Mouse (Mus musculus) liver, postnatal 0 days (tissue): ENCODE results near the gene Hdac9.
"Not testable (repeated sequence)": the region's sequence is repeated elsewhere in the genome, so short reads cannot be mapped to it uniquely, and the experiment has no call there.

Source experiments
- CTCF ChIP-seq: sonication (generic); IDR thresholded peaks from 2 replicates; pipeline ENCODE4 v1.5.1; 2016; ENCODE audit warnings: antibody characterized with exemption, low read depth
- EP300 ChIP-seq: IDR thresholded peaks from 2 replicates; pipeline ENCODE4 v1.6.1; 2016; ENCODE audit warnings: antibody characterized with exemption, low read depth, mild to moderate bottlenecking

- TF ChIP-seq CTCF, EP300: not testable (repeated sequence)
These were observed 472.2 kb downstream of the Hdac9 start for GRCm38 (mm10) chr12:34444724-34445123.
